Comparison of ENCODE assay signal across 15 mouse cellular contexts in genomic region chr16:34516891-34517398, GRCm38 (mm10). TPM values are rescaled to one million over a fixed set of nuclear protein-coding genes. Genes with fewer than 3 reads are reported as not detected.
A peak's percentile ranks its signal among the peaks of the same experiment; 100 is the strongest.
DNase-seq lines count a peak whose midpoint lies in the region; ATAC-seq and TF ChIP-seq lines count a peak whose summit lies in the region.
"Had no signal": no experiment of that assay in that cellular context is flagged by ENCODE, and none has a peak within 500 bp of the region (broad histone marks: within the 10 kb centered on the region; RNA-seq: fewer than 3 reads in every experiment).

No protein-coding gene starts in this region.

- no peak overlapping the region for H3K4me2 ChIP-seq in hindbrain, embryonic 13.5 days
- H3K4me2 ChIP-seq in hindbrain, embryonic 12.5 days (replicated peaks): no peak overlapping the region
- H3K4me2 ChIP-seq: hindbrain, embryonic 15.5 days; kidney, embryonic 15.5 days; limb, embryonic 15.5 days had no signal

- no peak for ATAC-seq in hindbrain, embryonic 13.5 days (ENCODE audit: low FRiP score)
- ATAC-seq in hindbrain, embryonic 12.5 days (ENCODE audit: low FRiP score): no peak
- ATAC-seq in erythroid progenitor cell, adult 5-6 weeks (replicated peaks; ENCODE audit: low FRiP score, poor library complexity, severe bottlenecking): no peak

- H3K9ac ChIP-seq in hindbrain, embryonic 13.5 days: no peak overlapping the region
- H3K9ac ChIP-seq in hindbrain, embryonic 12.5 days: no peak overlapping the region
- H3K9ac ChIP-seq: hindbrain, embryonic 15.5 days; kidney, embryonic 15.5 days; limb, embryonic 15.5 days had no signal

- TF ChIP-seq CTCF in cortical plate, adult 2 months (IDR thresholded peaks at IDR 0.05; ENCODE audit: extremely low read depth, insufficient read depth, low read length): no peak
- no peak for TF ChIP-seq CTCF in layer of hippocampus, adult 2 months (conservative IDR thresholded peaks at IDR 0.05)

- TF ChIP-seq POLR2A in cortical plate, adult 2 months (IDR thresholded peaks at IDR 0.05; ENCODE audit: extremely low read depth, insufficient read depth, low read length): peak; percentile 35; the same call in 1 of the 2 replicates

- 65% methylated on average over 12 of the region's 12 CpGs for WGBS in hindbrain, embryonic 13.5 days
- WGBS in hindbrain, embryonic 12.5 days: 73% methylated on average over 12 of the region's 12 CpGs

- H3K4me3 ChIP-seq in hindbrain, embryonic 13.5 days: no peak overlapping the region
- no peak overlapping the region for H3K4me3 ChIP-seq in hindbrain, embryonic 12.5 days
- H3K4me3 ChIP-seq in cortical plate, adult 2 months (ENCODE audit: insufficient read depth, low read length): no peak overlapping the region
- H3K4me3 ChIP-seq in layer of hippocampus, adult 2 months: peak overlapping the region; percentile 13; the same call in 1 of the 2 replicates
- H3K4me3 ChIP-seq: heart, embryonic 10.5 days; hindbrain, embryonic 15.5 days; kidney, embryonic 15.5 days; limb, embryonic 15.5 days had no signal

- no peaks in the 10 kb centered on the region for H3K9me3 ChIP-seq in hindbrain, embryonic 13.5 days
- H3K9me3 ChIP-seq in hindbrain, embryonic 12.5 days (replicated peaks): 0 out of 2 replicates have a peak, but pooled peaks cover 4% of the 10 kb centered on the region
- H3K9me3 ChIP-seq: G1E; heart, embryonic 10.5 days; hindbrain, embryonic 15.5 days; kidney, embryonic 15.5 days; limb, embryonic 15.5 days had no signal

- H3K36me3 ChIP-seq in hindbrain, embryonic 13.5 days: no peaks in the 10 kb centered on the region
- H3K36me3 ChIP-seq in hindbrain, embryonic 12.5 days: no peaks in the 10 kb centered on the region
- H3K36me3 ChIP-seq: G1E; heart, embryonic 10.5 days; hindbrain, embryonic 15.5 days; kidney, embryonic 15.5 days; limb, embryonic 15.5 days had no signal

- no peaks in the 10 kb centered on the region for H3K27me3 ChIP-seq in hindbrain, embryonic 13.5 days
- H3K27me3 ChIP-seq in hindbrain, embryonic 12.5 days: no peaks in the 10 kb centered on the region
- H3K27me3 ChIP-seq: hindbrain, embryonic 15.5 days; kidney, embryonic 15.5 days; limb, embryonic 15.5 days had no signal

- DNase-seq in lung, postnatal 36 days: peak; percentile 23
- no peak for DNase-seq in lung, postnatal 25 days (ENCODE audit: low spot score)
- DNase-seq in layer of hippocampus, adult 2 months (ENCODE audit: low spot score in 2 of 2): peak; percentile 32 to 70
- no peak for DNase-seq in adrenal gland, adult 18-20 months (ENCODE audit: low spot score in 2 of 2)
- DNase-seq: cerebellum, adult 11-12 months; thymus, postnatal 25 days had no signal

- H3K27ac ChIP-seq in hindbrain, embryonic 13.5 days: 0 out of 2 replicates have a peak overlapping the region, but pooled peaks have one; percentile 14
- no peak overlapping the region; the same call in 1 of the 2 replicates for H3K27ac ChIP-seq in hindbrain, embryonic 12.5 days
- H3K27ac ChIP-seq in cortical plate, adult 2 months (ENCODE audit: insufficient read depth, low read length): peak overlapping the region; percentile 25
- peak overlapping the region; percentile 95 for H3K27ac ChIP-seq in layer of hippocampus, adult 2 months
- H3K27ac ChIP-seq: heart, embryonic 10.5 days; hindbrain, embryonic 15.5 days; kidney, embryonic 15.5 days; limb, embryonic 15.5 days had no signal

- H3K4me1 ChIP-seq in hindbrain, embryonic 13.5 days (replicated peaks): peaks cover 65% of the 10 kb centered on the region
- H3K4me1 ChIP-seq in hindbrain, embryonic 12.5 days: peaks cover 54% of the 10 kb centered on the region
- H3K4me1 ChIP-seq in cortical plate, adult 2 months (ENCODE audit: control insufficient read depth, insufficient read depth, low read length): peaks cover 19% of the 10 kb centered on the region

RNA-seq across cellular contexts. Expression of gene Kalrn, which starts 56.4 kb away (rescaled TPM):
- 31.5 and 31.6 TPM in 2 replicates for polyA plus RNA-seq in hindbrain, embryonic 13.5 days (2015; fragmentation: Nextera tagmentation; extraction: Ambion mirVana)
- 28.3 and 33.2 TPM in 2 replicates for polyA plus RNA-seq in hindbrain, embryonic 12.5 days (2016; fragmentation: Nextera tagmentation; extraction: Ambion mirVana)
- polyA plus RNA-seq in cortical plate, adult 2 months (2012; rRNA removed): 278 and 304 TPM in 2 replicates
- 100 to 1,000 TPM; 533 to 549 TPM for total RNA-seq in layer of hippocampus, adult 2 months (2021)
- total RNA-seq in erythroid progenitor cell, adult 5-6 weeks (2015; ENCODE audit: low replicate concordance): 1.1 TPM in 1 of 2 replicates, not detected in the other
- total RNA-seq in erythroid progenitor cell, adult 5-6 weeks (2017; ENCODE audit: low replicate concordance): 1.1 and 1.7 TPM in 2 replicates
- 10 to 100 TPM in 1 of 2 experiments, 1 to 10 TPM in 1; 7.2 to 10.4 TPM for total RNA-seq in adrenal gland, adult 18-20 months (2021)

Comparison
In these comparisons a context has a peak if more than half of its experiments do, and no peak if none do; other contexts are left out.
1. DNase-seq: peak in lung, postnatal 36 days (single experiment) and layer of hippocampus, adult 2 months (2 of 2); none in lung, postnatal 25 days (single experiment) and adrenal gland, adult 18-20 months (0 of 2).
2. RNA of gene Kalrn, which starts 56.4 kb away (total RNA-seq): 533 to 549 TPM in layer of hippocampus, adult 2 months; 7.2 to 10.4 TPM in adrenal gland, adult 18-20 months and 1.1 to 1.7 TPM in erythroid progenitor cell, adult 5-6 weeks; every median in the first group is over 10 times any median in the second.